Mouse (Mus musculus): ENCODE measurements at regions not wholly inside any gene's neighbourhood (a gene's known extent, or its start where the extent isn't known, plus 50 kb on each side); places are given as distances from the start of the nearest gene placed in this dataset.
"Not testable (repeated sequence)": the region's sequence is repeated elsewhere in the genome, so short reads cannot be mapped to it uniquely, and the experiment has no call there.

DNA sequence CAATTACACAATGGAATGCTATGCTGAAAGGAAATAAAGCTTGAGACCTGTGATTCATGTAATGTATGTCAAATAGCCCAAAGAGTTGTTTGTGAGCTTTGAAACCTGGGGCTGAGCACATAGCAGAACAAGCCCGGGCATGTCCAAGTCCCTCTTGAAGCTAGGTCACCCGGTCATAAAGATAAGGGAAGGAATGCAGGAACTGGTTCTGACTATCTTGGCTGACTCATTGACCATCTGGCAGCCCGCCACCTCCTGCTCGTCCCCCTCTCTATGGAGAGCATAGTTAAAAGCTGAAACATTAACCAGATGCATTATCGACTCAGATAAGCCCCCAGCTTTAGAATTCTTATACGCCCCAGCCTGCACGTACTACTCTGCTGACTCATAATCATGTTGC, 1208.1 kb downstream of the Hace1 start:
- ATAC-seq (ENCODE audit: insufficient read depth, low FRiP score, low TSS enrichment); H3K4me3 ChIP-seq (ENCODE audit: low read depth, low read length); H3K27me3 ChIP-seq (ENCODE audit: control insufficient read depth, insufficient read depth, low read length); DNase-seq (ENCODE audit: low spot score); H3K27ac ChIP-seq (ENCODE audit: low read depth, low read length); H3K4me1 ChIP-seq (ENCODE audit: control insufficient read depth, insufficient read depth, low read length); H3K4me2 ChIP-seq (ENCODE audit: low read depth); H3K9me3 ChIP-seq (ENCODE audit: control insufficient read depth, low read length); H3K36me3 ChIP-seq (ENCODE audit: control insufficient read depth, insufficient read depth, low read length); H3K9ac ChIP-seq (ENCODE audit: low read length): not testable (repeated sequence)
- WGBS = 88% methylated on average over 7 of the region's 7 CpGs

DNA sequence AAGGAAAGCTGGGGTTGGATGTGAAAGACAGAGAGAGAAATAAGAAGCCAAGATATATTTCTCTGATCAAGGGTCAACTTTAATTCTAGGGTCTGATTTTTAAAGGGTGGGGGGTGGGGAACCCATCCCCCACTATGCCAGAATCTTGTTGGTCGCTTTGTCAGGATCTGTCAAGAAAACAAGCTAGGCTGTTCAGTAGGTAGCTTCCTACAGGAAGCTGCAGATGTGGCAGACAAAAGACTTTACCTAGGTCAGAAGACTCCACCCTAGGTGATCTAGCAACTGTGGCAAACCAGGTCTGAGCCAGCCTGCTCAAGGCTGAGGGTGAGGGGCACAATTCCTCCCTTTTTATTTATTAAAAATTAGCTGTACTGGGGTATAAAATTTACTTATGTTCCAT, 1236.6 kb downstream of the Hace1 start:
- no peak overlapping the region for H3K4me2 ChIP-seq (ENCODE audit: low read depth)
- no peaks in the 10 kb centered on the region for H3K27me3 ChIP-seq (ENCODE audit: control insufficient read depth, insufficient read depth, low read length)
- no peaks in the 10 kb centered on the region for H3K36me3 ChIP-seq (ENCODE audit: control insufficient read depth, insufficient read depth, low read length)
- no peak for DNase-seq (ENCODE audit: low spot score)
- H3K4me1 ChIP-seq (ENCODE audit: control insufficient read depth, insufficient read depth, low read length) = no peaks in the 10 kb centered on the region
- 83% methylated on average over 1 of the region's 1 CpGs for WGBS
- ATAC-seq (ENCODE audit: insufficient read depth, low FRiP score, low TSS enrichment) = no peak
- no peak overlapping the region for H3K9ac ChIP-seq (ENCODE audit: low read length)
- H3K4me3 ChIP-seq (ENCODE audit: low read depth, low read length) = no peak overlapping the region
- no peak overlapping the region for H3K27ac ChIP-seq (ENCODE audit: low read depth, low read length)
- H3K9me3 ChIP-seq (ENCODE audit: control insufficient read depth, low read length) = no peaks in the 10 kb centered on the region

DNA sequence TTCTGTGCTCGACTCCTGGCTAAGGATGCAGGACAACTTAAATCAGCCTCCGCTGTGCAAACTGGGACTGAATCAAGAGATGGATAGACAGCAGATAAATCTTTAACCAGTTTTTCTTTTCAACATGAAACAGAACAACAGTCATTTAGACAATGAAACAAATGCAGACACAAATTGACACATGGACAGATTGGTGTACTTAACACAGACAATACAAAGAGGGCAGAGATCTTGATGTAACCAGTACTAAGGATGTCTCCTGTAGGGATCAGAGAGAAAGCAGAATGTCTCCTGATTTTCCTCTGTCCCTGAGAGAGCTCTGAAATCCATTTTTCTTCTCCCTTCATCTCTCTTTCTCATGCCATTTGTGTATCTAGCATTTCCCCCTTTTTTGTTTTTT, 1241.5 kb downstream of the Hace1 start:
- H3K9ac ChIP-seq (ENCODE audit: low read length) = no peak overlapping the region
- WGBS = 41% methylated on average over 2 of the region's 2 CpGs
- no peak for DNase-seq (ENCODE audit: low spot score)
- no peak overlapping the region for H3K4me3 ChIP-seq (ENCODE audit: low read depth, low read length)
- no peaks in the 10 kb centered on the region for H3K4me1 ChIP-seq (ENCODE audit: control insufficient read depth, insufficient read depth, low read length)
- no peak for ATAC-seq (ENCODE audit: insufficient read depth, low FRiP score, low TSS enrichment)
- no peak overlapping the region for H3K4me2 ChIP-seq (ENCODE audit: low read depth)
- H3K9me3 ChIP-seq (ENCODE audit: control insufficient read depth, low read length) = no peaks in the 10 kb centered on the region
- H3K36me3 ChIP-seq (ENCODE audit: control insufficient read depth, insufficient read depth, low read length) = no peaks in the 10 kb centered on the region
- H3K27me3 ChIP-seq (ENCODE audit: control insufficient read depth, insufficient read depth, low read length) = no peaks in the 10 kb centered on the region
- no peak overlapping the region for H3K27ac ChIP-seq (ENCODE audit: low read depth, low read length)

DNA sequence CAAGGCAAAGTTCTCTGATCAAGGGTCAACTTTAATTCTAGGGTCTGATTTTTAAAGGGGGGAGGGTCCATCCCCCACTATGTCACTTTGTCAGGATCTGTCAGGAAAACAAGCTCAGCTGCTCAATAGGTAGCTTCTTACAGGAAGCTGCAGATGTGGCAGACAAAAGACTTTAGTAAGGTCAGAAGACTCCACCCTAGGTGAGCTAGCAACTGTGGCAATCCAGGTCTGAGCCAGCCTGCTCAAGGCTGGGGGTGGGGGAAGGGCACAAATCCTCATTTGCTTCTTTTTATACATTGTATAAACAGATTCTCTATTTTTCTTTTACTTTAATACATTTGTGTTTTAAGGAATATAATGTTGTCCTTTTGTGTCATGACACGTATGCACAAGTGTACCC, 1242.3 kb downstream of the Hace1 start:
- H3K4me3 ChIP-seq (ENCODE audit: low read depth, low read length) = no peak overlapping the region
- no peak overlapping the region for H3K9ac ChIP-seq (ENCODE audit: low read length)
- no peaks in the 10 kb centered on the region for H3K9me3 ChIP-seq (ENCODE audit: control insufficient read depth, low read length)
- H3K4me2 ChIP-seq (ENCODE audit: low read depth) = no peak overlapping the region
- H3K27me3 ChIP-seq (ENCODE audit: control insufficient read depth, insufficient read depth, low read length) = no peaks in the 10 kb centered on the region
- H3K36me3 ChIP-seq (ENCODE audit: control insufficient read depth, insufficient read depth, low read length) = no peaks in the 10 kb centered on the region
- H3K4me1 ChIP-seq (ENCODE audit: control insufficient read depth, insufficient read depth, low read length) = no peaks in the 10 kb centered on the region
- WGBS = 91% methylated on average over 1 of the region's 1 CpGs
- no peak overlapping the region for H3K27ac ChIP-seq (ENCODE audit: low read depth, low read length)
- ATAC-seq (ENCODE audit: insufficient read depth, low FRiP score, low TSS enrichment) (no peak), DNase-seq (ENCODE audit: low spot score) (no peak)

DNA sequence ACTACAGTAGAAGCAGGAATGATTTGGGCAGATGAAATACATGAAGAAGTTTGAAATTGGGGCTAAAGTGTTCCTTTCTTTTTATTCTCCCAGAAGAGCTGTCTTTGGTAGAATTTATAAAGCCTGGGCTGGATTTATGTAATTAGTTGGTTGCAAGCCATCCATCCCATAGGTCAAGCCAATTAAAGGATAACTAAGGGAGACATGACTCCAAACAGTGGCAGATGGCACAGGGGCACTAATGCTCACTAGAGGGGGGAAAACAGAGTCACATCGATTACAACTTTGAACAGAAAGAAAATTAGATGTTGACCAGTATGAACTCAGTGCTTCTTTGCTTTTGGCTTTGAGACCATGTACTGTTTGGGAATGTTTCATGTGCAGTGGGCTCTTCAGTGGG, 1246.2 kb downstream of the Hace1 start:
- H3K4me2 ChIP-seq (ENCODE audit: low read depth) = no peak overlapping the region
- H3K9me3 ChIP-seq (ENCODE audit: control insufficient read depth, low read length) = no peaks in the 10 kb centered on the region
- H3K27me3 ChIP-seq (ENCODE audit: control insufficient read depth, insufficient read depth, low read length) = no peaks in the 10 kb centered on the region
- H3K27ac ChIP-seq (ENCODE audit: low read depth, low read length) = no peak overlapping the region
- H3K4me3 ChIP-seq (ENCODE audit: low read depth, low read length) = no peak overlapping the region
- no peak overlapping the region for H3K9ac ChIP-seq (ENCODE audit: low read length)
- H3K4me1 ChIP-seq (ENCODE audit: control insufficient read depth, insufficient read depth, low read length) = no peaks in the 10 kb centered on the region
- no peaks in the 10 kb centered on the region for H3K36me3 ChIP-seq (ENCODE audit: control insufficient read depth, insufficient read depth, low read length)
- ATAC-seq (ENCODE audit: insufficient read depth, low FRiP score, low TSS enrichment) = no peak
- DNase-seq (ENCODE audit: low spot score) = no peak
- 70% methylated on average over 1 of the region's 1 CpGs for WGBS

DNA sequence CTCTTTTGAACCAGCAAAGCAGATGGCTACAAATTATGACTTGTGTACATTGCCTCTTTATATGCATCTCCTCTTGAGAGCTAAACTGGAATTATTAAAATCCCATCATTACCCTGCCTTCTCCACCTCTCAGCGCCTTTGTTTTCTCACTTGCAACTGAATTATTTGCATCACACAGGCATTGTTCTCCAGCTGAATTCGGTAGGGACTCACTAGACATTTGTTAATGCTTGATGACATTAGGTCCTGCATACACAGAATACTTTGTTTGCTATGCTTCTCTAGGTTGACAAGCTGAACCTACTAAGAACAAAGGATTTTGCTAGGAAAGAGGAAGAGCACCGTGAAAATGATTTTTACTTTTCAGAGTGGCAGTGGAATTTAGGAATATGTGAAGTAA, 1248.4 kb downstream of the Hace1 start:
- Histone ChIP-seq H3K36me3 (ENCODE audit: control insufficient read depth, insufficient read depth, low read length) (no peaks in the 10 kb centered on the region), H3K27me3 (ENCODE audit: control insufficient read depth, insufficient read depth, low read length) (no peaks in the 10 kb centered on the region), H3K4me2 (ENCODE audit: low read depth) (no peak overlapping the region), H3K4me1 (ENCODE audit: control insufficient read depth, insufficient read depth, low read length) (no peaks in the 10 kb centered on the region), H3K4me3 (ENCODE audit: low read depth, low read length) (no peak overlapping the region), H3K27ac (ENCODE audit: low read depth, low read length) (no peak overlapping the region), H3K9me3 (ENCODE audit: control insufficient read depth, low read length) (no peaks in the 10 kb centered on the region), H3K9ac (ENCODE audit: low read length) (no peak overlapping the region)
- ATAC-seq (ENCODE audit: insufficient read depth, low FRiP score, low TSS enrichment) = no peak
- WGBS = 44% methylated on average over 3 of the region's 3 CpGs
- no peak for DNase-seq (ENCODE audit: low spot score)

DNA sequence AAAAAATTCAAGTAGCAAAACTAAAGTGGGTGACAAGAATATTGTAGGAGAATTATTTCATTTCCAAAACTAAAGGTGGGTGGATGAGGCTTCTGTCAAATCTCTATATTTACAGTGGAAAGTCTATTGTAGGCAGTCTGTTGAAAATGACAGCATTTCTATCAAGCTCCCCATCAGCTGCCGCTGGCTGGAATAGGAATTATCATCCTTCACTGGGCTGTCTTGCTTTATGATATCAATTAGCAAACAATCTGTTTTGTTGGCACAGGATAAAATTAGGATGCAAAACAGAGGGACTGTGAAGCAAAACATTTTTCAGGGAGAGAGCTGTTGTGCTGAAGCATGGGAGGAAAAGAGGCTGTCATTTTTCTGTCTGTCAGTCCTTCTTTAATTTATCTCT, 1249.0 kb downstream of the Hace1 start:
- DNase-seq (ENCODE audit: low spot score) = no peak
- Histone ChIP-seq H3K9ac (ENCODE audit: low read length) (no peak overlapping the region), H3K27ac (ENCODE audit: low read depth, low read length) (no peak overlapping the region)

DNA sequence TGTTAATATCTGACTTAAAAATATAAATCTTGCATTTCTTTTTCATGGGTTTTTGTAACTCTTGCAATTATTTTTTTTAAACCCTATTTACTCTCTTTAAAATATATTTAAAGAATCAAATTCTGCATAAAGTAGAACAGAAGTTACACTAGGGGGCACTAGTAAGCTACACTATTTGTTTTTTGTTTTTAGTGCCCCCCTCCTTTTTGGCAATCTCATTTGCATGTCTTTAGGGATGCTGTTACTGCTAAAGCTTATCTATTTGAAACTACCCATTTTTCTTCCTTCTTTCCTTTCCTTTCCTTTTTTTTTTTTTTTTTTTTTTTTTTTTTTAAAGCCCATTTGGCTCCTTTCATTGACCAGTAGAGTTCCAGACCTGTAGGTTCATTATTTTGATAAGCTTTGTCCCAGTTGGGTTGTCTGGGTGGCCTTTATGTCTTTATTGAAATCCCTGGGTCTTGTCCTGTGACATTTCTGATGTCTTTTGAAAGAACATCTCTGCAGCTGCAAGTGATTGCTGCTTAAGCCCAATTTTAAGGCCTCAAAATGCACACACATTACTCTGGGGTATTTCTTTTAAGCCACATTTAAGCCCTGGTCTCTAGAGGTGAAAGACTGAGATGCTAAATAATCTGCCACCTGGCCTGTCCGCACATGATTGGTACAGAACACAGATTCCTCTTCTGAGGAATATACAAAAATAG, 1249.6 kb downstream of the Hace1 start:
- DNase-seq (ENCODE audit: low spot score) (peak; percentile 19), ATAC-seq (ENCODE audit: insufficient read depth, low FRiP score, low TSS enrichment) (no peak)
- no peak overlapping the region for H3K9ac ChIP-seq (ENCODE audit: low read length)
- no peaks in the 10 kb centered on the region for H3K4me1 ChIP-seq (ENCODE audit: control insufficient read depth, insufficient read depth, low read length)
- no peak overlapping the region for H3K4me3 ChIP-seq (ENCODE audit: low read depth, low read length)
- no peaks in the 10 kb centered on the region for H3K36me3 ChIP-seq (ENCODE audit: control insufficient read depth, insufficient read depth, low read length)
- H3K27me3 ChIP-seq (ENCODE audit: control insufficient read depth, insufficient read depth, low read length) = no peaks in the 10 kb centered on the region
- no peaks in the 10 kb centered on the region for H3K9me3 ChIP-seq (ENCODE audit: control insufficient read depth, low read length)
- H3K4me2 ChIP-seq (ENCODE audit: low read depth) = no peak overlapping the region
- WGBS = 60% methylated on average over 1 of the region's 1 CpGs
- H3K27ac ChIP-seq (ENCODE audit: low read depth, low read length) = no peak overlapping the region

More for the DNA sequence above, 1249.0 kb downstream of the Hace1 start:
- no peaks in the 10 kb centered on the region for H3K27me3 ChIP-seq (ENCODE audit: control insufficient read depth, insufficient read depth, low read length)
- H3K36me3 ChIP-seq (ENCODE audit: control insufficient read depth, insufficient read depth, low read length) = no peaks in the 10 kb centered on the region
- 58% methylated on average over 1 of the region's 1 CpGs for WGBS
- no peaks in the 10 kb centered on the region for H3K4me1 ChIP-seq (ENCODE audit: control insufficient read depth, insufficient read depth, low read length)
- no peak for ATAC-seq (ENCODE audit: insufficient read depth, low FRiP score, low TSS enrichment)
- no peaks in the 10 kb centered on the region for H3K9me3 ChIP-seq (ENCODE audit: control insufficient read depth, low read length)
- no peak overlapping the region for H3K4me2 ChIP-seq (ENCODE audit: low read depth)
- H3K4me3 ChIP-seq (ENCODE audit: low read depth, low read length) = no peak overlapping the region

DNA sequence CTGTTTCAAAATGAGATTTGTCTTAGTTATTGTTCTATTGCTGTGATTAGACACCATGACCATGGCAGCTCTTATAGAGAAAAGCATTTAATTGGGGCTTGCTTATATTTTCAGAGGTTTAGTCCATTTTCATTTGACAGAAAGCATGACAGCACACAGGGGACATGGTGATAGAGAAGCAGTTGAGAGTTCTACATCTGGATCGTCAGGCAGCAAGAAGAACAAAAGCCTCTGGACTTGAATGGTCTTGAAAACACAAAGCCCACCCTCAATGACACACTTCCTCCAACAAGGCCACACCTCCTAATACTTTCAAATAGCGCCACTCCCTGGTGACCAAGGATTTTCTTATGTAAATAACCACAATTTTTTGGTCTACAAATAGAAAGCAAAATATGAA, 1250.5 kb downstream of the Hace1 start:
- H3K9ac ChIP-seq (ENCODE audit: low read length) = no peak overlapping the region
- no peak overlapping the region for H3K4me2 ChIP-seq (ENCODE audit: low read depth)
- no peaks in the 10 kb centered on the region for H3K9me3 ChIP-seq (ENCODE audit: control insufficient read depth, low read length)
- ATAC-seq (ENCODE audit: insufficient read depth, low FRiP score, low TSS enrichment) = no peak
- no peaks in the 10 kb centered on the region for H3K4me1 ChIP-seq (ENCODE audit: control insufficient read depth, insufficient read depth, low read length)
- 51% methylated on average over 2 of the region's 2 CpGs for WGBS
- H3K36me3 ChIP-seq (ENCODE audit: control insufficient read depth, insufficient read depth, low read length) = no peaks in the 10 kb centered on the region
- no peak for DNase-seq (ENCODE audit: low spot score)
- no peak overlapping the region for H3K4me3 ChIP-seq (ENCODE audit: low read depth, low read length)
- H3K27me3 ChIP-seq (ENCODE audit: control insufficient read depth, insufficient read depth, low read length) = no peaks in the 10 kb centered on the region
- H3K27ac ChIP-seq (ENCODE audit: low read depth, low read length) = no peak overlapping the region
